Mouse (Mus musculus) forebrain, embryonic 10.5 days (tissue): ENCODE results near the gene Fkbp7. TPM values are rescaled to one million over a fixed set of nuclear protein-coding genes. Genes with fewer than 3 reads are reported as not detected.

Experiments
- DNase-seq: peaks from one replicate; pipeline ENCODE4 v3.0.0-alpha.2; 2017; ENCODE audit warnings: low spot score; ENCODE audit errors: extremely low spot score
- H3K27ac ChIP-seq: fragments of 300-500 bp; sonication (generic); 2 replicates; pipeline ENCODE4 v1.5.1; 2016; ENCODE audit warnings: mild to moderate bottlenecking
- H3K27me3 ChIP-seq: fragments of 300-500 bp; sonication (generic); 2 replicates; pipeline ENCODE4 v1.6.1; 2016; ENCODE audit warnings: mild to moderate bottlenecking; ENCODE audit not compliant: poor library complexity, severe bottlenecking
- H3K36me3 ChIP-seq: fragments of 300-500 bp; sonication (generic); replicated peaks from 2 replicates; pipeline ENCODE4 v1.6.1; 2016; ENCODE audit warnings: mild to moderate bottlenecking, moderate library complexity
- H3K4me1 ChIP-seq: fragments of 300-500 bp; sonication (generic); 2 replicates; pipeline ENCODE4 v1.6.1; 2016
- H3K4me3 ChIP-seq: fragments of 300-500 bp; sonication (generic); 2 replicates; pipeline ENCODE4 v1.5.1; 2016; ENCODE audit warnings: mild to moderate bottlenecking, moderate library complexity
- H3K9me3 ChIP-seq: fragments of 300-500 bp; sonication (generic); 2 replicates; pipeline ENCODE4 v1.6.1; 2016; ENCODE audit warnings: mild to moderate bottlenecking, moderate library complexity
- whole genome bisulfite sequencing: fragments of 180-500 bp; shearing (Covaris S2); methylation state at CpG from one replicate; pipeline ENCODE4 v1.1.7; 2016; 5-methylcytosine and 5-hydroxymethylcytosine counted together
- polyA plus RNA-seq: library from polyadenylated mRNA; unstranded; fragments of >200 nt; fragmentation: Nextera tagmentation; extraction: Ambion mirVana; gene quantifications from 2 replicates; pipeline ENCODE4 v1.2.1, GENCODE M21; 2016

Gene Fkbp7
- polyA plus RNA-seq, 1 experiment from 2014 or later, result 12.2 TPM

DNA sequence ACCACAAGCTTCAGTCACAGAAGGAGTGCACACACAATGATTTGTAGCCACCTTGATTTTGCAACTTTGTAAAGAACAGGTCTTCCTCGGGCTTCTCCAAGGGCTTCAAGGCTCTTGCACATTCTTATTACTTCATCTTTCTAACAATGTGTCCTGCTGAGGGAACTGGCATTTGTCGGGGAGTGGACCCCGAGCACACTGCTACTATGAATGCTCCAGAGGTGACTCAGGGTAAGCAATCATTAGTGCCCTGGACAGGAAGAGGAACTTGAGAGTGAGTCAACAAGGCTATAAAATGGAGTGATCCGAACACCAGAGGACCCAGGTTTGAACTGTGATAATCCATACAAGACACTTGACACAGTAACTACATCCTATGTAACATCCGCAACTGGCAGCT, 52.7 kb downstream of the Fkbp7 start:
- peaks cover 29% of the 10 kb centered on the region for H3K36me3 ChIP-seq
- no peak overlapping the region for H3K4me3 ChIP-seq
- H3K27me3 ChIP-seq, result no peaks in the 10 kb centered on the region
- peaks cover 2% of the 10 kb centered on the region for H3K9me3 ChIP-seq
- H3K4me1 ChIP-seq, result no peaks in the 10 kb centered on the region
- 94% methylated on average over 5 of the region's 5 CpGs for WGBS
- no peak for DNase-seq
- H3K27ac ChIP-seq, result no peak overlapping the region

DNA sequence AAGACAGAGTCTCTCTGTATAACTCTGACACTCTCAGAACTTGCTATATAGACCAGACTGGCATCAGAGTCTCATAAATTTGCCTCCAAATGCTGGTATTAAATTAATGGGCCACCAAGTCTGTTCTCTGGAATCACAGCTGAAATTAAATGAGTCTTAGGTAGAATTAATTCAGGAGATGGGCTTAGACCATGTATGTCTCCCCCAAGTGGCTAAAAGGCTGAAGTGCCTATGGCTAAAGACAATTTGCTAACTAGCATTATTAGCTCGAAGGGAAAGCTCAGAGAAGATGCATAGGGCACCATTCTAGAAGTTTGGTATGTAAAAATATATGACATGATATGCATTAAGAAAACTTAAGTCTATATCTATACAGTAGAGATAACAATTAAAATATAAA, 54.8 kb downstream of the Fkbp7 start:
- Histone ChIP-seq H3K4me3 (no peak overlapping the region), H3K27me3 (no peaks in the 10 kb centered on the region), H3K36me3 (peaks cover 8% of the 10 kb centered on the region), H3K27ac (no peak overlapping the region), H3K9me3 (no peaks in the 10 kb centered on the region), H3K4me1 (no peaks in the 10 kb centered on the region)
- 59% methylated on average over 1 of the region's 1 CpGs for WGBS
- DNase-seq, result no peak

Other genes with a start within 250 kb of the Fkbp7 start
- 74.9 and 79.6 TPM in 2 replicates for gene Prkra, start 25.1 kb downstream of the Fkbp7 start, polyA plus RNA-seq
- gene Pjvk, start 24.6 kb downstream of the Fkbp7 start, polyA plus RNA-seq, result 0.68 and 0.76 TPM in 2 replicates
- gene Plekha3, start 2.2 kb upstream of the Fkbp7 start, polyA plus RNA-seq, result 5.6 and 6.2 TPM in 2 replicates